Mouse (Mus musculus) liver, adult 2 months (tissue): ENCODE measurements around the gene Imp3. TPM values are rescaled to one million over a fixed set of nuclear protein-coding genes. Genes with fewer than 3 reads are reported as not detected.
A peak's percentile ranks its signal among the peaks of the same experiment; 100 is the strongest.

ENCODE experiments used
- DNase-seq: peaks from one replicate; pipeline ENCODE4 v3.0.0-alpha.2; 2011; ENCODE audit warnings: low read depth, low spot score; ENCODE audit errors: extremely low read depth
- H3K27ac ChIP-seq: fragments of 200-500 bp; replicated peaks from 2 replicates; pipeline ENCODE4 v1.5.1; 2012; ENCODE audit warnings: low read depth, mild to moderate bottlenecking, control low read depth, inconsistent platforms, low read length; ENCODE audit not compliant: insufficient read depth
- H3K27me3 ChIP-seq: fragments of 200-500 bp; 2 replicates; pipeline ENCODE4 v1.6.1; 2012; ENCODE audit warnings: mild to moderate bottlenecking, moderate library complexity, low read length, inconsistent platforms; ENCODE audit not compliant: control insufficient read depth, insufficient read depth
- H3K36me3 ChIP-seq: fragments of 200-500 bp; 2 replicates; pipeline ENCODE4 v1.6.1; 2012; ENCODE audit warnings: low read length, inconsistent platforms; ENCODE audit not compliant: control insufficient read depth, insufficient read depth
- H3K4me1 ChIP-seq: fragments of 200-500 bp; 2 replicates; pipeline ENCODE4 v1.6.1; 2011; ENCODE audit warnings: low read length; ENCODE audit not compliant: control insufficient read depth, insufficient read depth
- H3K4me3 ChIP-seq: fragments of 200-500 bp; 2 replicates; pipeline ENCODE4 v1.5.1; 2011; ENCODE audit warnings: low read depth, mild to moderate bottlenecking, control low read depth, low read length, moderate library complexity; ENCODE audit not compliant: insufficient read depth
- H3K79me2 ChIP-seq: fragments of 200-500 bp; 2 replicates; pipeline ENCODE4 v1.6.1; 2012; ENCODE audit warnings: inconsistent platforms, mild to moderate bottlenecking, low read length, moderate library complexity; ENCODE audit not compliant: control insufficient read depth, insufficient read depth
- H3K9ac ChIP-seq: fragments of 200-500 bp; 2 replicates; pipeline ENCODE4 v1.6.1; 2012; ENCODE audit warnings: low read depth, mild to moderate bottlenecking, control low read depth, inconsistent platforms, low read length
- CTCF ChIP-seq: fragments of 200-500 bp; IDR thresholded peaks from 2 replicates; pipeline ENCODE4 v1.5.1; 2011; ENCODE audit warnings: low read depth, low read length, control low read depth
- POLR2A ChIP-seq: fragments of 200-500 bp; IDR thresholded peaks from 2 replicates; pipeline ENCODE4 v1.6.1; 2011; ENCODE audit warnings: low read length, control low read depth; ENCODE audit not compliant: insufficient read depth; ENCODE audit errors: extremely low read depth
- WGBS: fragments of 180-500 bp; shearing (Covaris S2); methylation state at CpG from one replicate; pipeline ENCODE4 v1.1.7; 2018; 5-methylcytosine and 5-hydroxymethylcytosine counted together
- polyA plus RNA-seq: library from polyadenylated mRNA; depleted of rRNA; stranded (reverse); fragments of >200 nt; gene quantifications from 2 replicates; pipeline ENCODE4 v1.2.3, GENCODE M21; 2012
- total RNA-seq: library from RNA; depleted of rRNA; stranded (reverse); fragments of >200 nt; gene quantifications from 2 replicates; pipeline ENCODE4 v1.2.3, GENCODE M21; 2014

Gene Imp3
- total and polyA plus RNA-seq, 2 experiments = 35.8 to 145 TPM

- H3K4me3 ChIP-seq = peak overlapping the region; percentile 51
- DNase-seq = peak; percentile 72
- H3K9ac ChIP-seq = peak overlapping the region; percentile 47
- no peaks in the 10 kb centered on the region for H3K27me3 ChIP-seq
- no peaks in the 10 kb centered on the region; the same call in 1 of the 2 replicates for H3K36me3 ChIP-seq
- H3K4me1 ChIP-seq = peaks cover 31% of the 10 kb centered on the region
- peak overlapping the region; percentile 45 for H3K27ac ChIP-seq
- WGBS = 11% methylated on average over 8 of the region's 8 CpGs
- peaks cover 19% of the 10 kb centered on the region; the same call in 1 of the 2 replicates for H3K79me2 ChIP-seq
- TF ChIP-seq POLR2A (no peak), CTCF (no peak)
Observed at GRCm38 (mm10) chr9:56923841-56924650, 13.2 kb upstream of the Imp3 start.

GRCm38 (mm10) chr9:56924651-56925027 lies 12.6 kb upstream of the Imp3 start:
- no peak for TF ChIP-seq CTCF
- TF ChIP-seq POLR2A = no peak
- Histone ChIP-seq H3K27me3 (no peaks in the 10 kb centered on the region), H3K36me3 (no peaks in the 10 kb centered on the region; the same call in 1 of the 2 replicates), H3K4me1 (peaks cover 35% of the 10 kb centered on the region), H3K9ac (peak overlapping the region; percentile 47), H3K4me3 (peak overlapping the region; percentile 49), H3K27ac (peak overlapping the region; percentile 45), H3K79me2 (peaks cover 19% of the 10 kb centered on the region; the same call in 1 of the 2 replicates)
- peak; percentile 62 for DNase-seq
- WGBS = 3% methylated on average over 7 of the region's 7 CpGs

GRCm38 (mm10) chr9:56925291-56926024 lies 11.8 kb upstream of the Imp3 start:
- Histone ChIP-seq H3K79me2 (peaks cover 19% of the 10 kb centered on the region; the same call in 1 of the 2 replicates), H3K27me3 (no peaks in the 10 kb centered on the region), H3K4me1 (peaks cover 37% of the 10 kb centered on the region), H3K4me3 (peak overlapping the region; percentile 36), H3K9ac (peak overlapping the region; percentile 39), H3K36me3 (no peaks in the 10 kb centered on the region; the same call in 1 of the 2 replicates), H3K27ac (peak overlapping the region; percentile 45)
- 75% methylated on average over 26 of the region's 26 CpGs for WGBS
- TF ChIP-seq CTCF (no peak), POLR2A (no peak)
- DNase-seq = no peak

GRCm38 (mm10) chr9:56926025-56926360 lies 11.3 kb upstream of the Imp3 start:
- DNase-seq = no peak
- Histone ChIP-seq H3K27ac (peak overlapping the region; percentile 85; the same call in 1 of the 2 replicates), H3K79me2 (peaks cover 19% of the 10 kb centered on the region; the same call in 1 of the 2 replicates), H3K4me1 (peaks cover 37% of the 10 kb centered on the region), H3K4me3 (peak overlapping the region; percentile 29; the same call in 1 of the 2 replicates), H3K27me3 (no peaks in the 10 kb centered on the region), H3K36me3 (no peaks in the 10 kb centered on the region; the same call in 1 of the 2 replicates), H3K9ac (peak overlapping the region; percentile 23; the same call in 1 of the 2 replicates)
- TF ChIP-seq POLR2A (no peak), CTCF (no peak)
- WGBS = 90% methylated on average over 10 of the region's 10 CpGs

- 79% methylated on average over 10 of the region's 10 CpGs for WGBS
- peak overlapping the region; percentile 85 for H3K9ac ChIP-seq
- no peak for DNase-seq
- H3K36me3 ChIP-seq = no peaks in the 10 kb centered on the region; the same call in 1 of the 2 replicates
- H3K4me3 ChIP-seq = peak overlapping the region; percentile 29
- H3K4me1 ChIP-seq = peaks cover 37% of the 10 kb centered on the region
- TF ChIP-seq CTCF (no peak), POLR2A (no peak)
- H3K79me2 ChIP-seq = peaks cover 19% of the 10 kb centered on the region; the same call in 1 of the 2 replicates
- H3K27me3 ChIP-seq = no peaks in the 10 kb centered on the region
- H3K27ac ChIP-seq = peak overlapping the region; percentile 85
Observed at GRCm38 (mm10) chr9:56926387-56926786, 10.9 kb upstream of the Imp3 start.
